Mouse (Mus musculus) small intestine, adult 2 months (tissue): ENCODE results near the gene Fmod.

Experiments used
- CTCF ChIP-seq: fragments of 200-500 bp; IDR thresholded peaks from 2 replicates; pipeline ENCODE4 v1.5.1; 2012; ENCODE audit warnings: low read depth, mild to moderate bottlenecking, control low read depth, inconsistent platforms, low read length, moderate library complexity, mixed read lengths; ENCODE audit not compliant: insufficient replicate concordance, insufficient read length; ENCODE audit errors: extremely low read depth
- POLR2A ChIP-seq: fragments of 200-500 bp; IDR thresholded peaks from 2 replicates; pipeline ENCODE4 v1.6.1; 2012; ENCODE audit warnings: low read depth, mild to moderate bottlenecking, control low read depth, inconsistent platforms, low read length, moderate library complexity

- TF ChIP-seq CTCF (peak; percentile 15; the same call in 1 of the 2 replicates), POLR2A (peak; percentile 84)
These were observed 24.0 kb downstream of the Fmod start for GRCm38 (mm10) chr1:134060849-134061569.
